Comparison of ENCODE assay signal across 9 mouse cellular contexts in genomic region chr3:156999177-156999808, GRCm38 (mm10).
DNase-seq lines count a peak whose midpoint lies in the region; ATAC-seq and TF ChIP-seq lines count a peak whose summit lies in the region.
"Had no signal": no experiment of that assay in that cellular context is flagged by ENCODE, and none has a peak within 500 bp of the region (broad histone marks: within the 10 kb centered on the region; RNA-seq: fewer than 3 reads in every experiment).

No protein-coding gene starts in this region.

- no peak for TF ChIP-seq CTCF in forebrain, postnatal 0 days (IDR thresholded peaks at IDR 0.05; ENCODE audit: low read depth)

- peak; percentile 35 to 60 for DNase-seq in layer of hippocampus, adult 18-20 months (ENCODE audit: low spot score in 2 of 2)
- no peak for DNase-seq in layer of hippocampus, postnatal 14 days (ENCODE audit: low spot score in 2 of 2)
- peak; percentile 21 for DNase-seq in forebrain, postnatal 0 days
- DNase-seq in left cerebral cortex, adult 18-20 months (ENCODE audit: low spot score in 2 of 2), result peak; percentile 55 to 57
- peak; percentile 14 for DNase-seq in right cerebral cortex, postnatal 4 days
- no peak for DNase-seq in cerebellum, adult 9-10 months

- no peaks in the 10 kb centered on the region for H3K9me3 ChIP-seq in forebrain, postnatal 0 days (ENCODE audit: low read length)
- H3K9me3 ChIP-seq: embryonic facial prominence, embryonic 15.5 days; neural tube, embryonic 12.5 days had no signal

- 67% methylated on average over 5 of the region's 5 CpGs for WGBS in forebrain, postnatal 0 days

- no peaks in the 10 kb centered on the region for H3K27me3 ChIP-seq in forebrain, postnatal 0 days (ENCODE audit: insufficient read depth, low read length)
- H3K27me3 ChIP-seq: embryonic facial prominence, embryonic 15.5 days; neural tube, embryonic 12.5 days had no signal

- no peak overlapping the region for H3K4me3 ChIP-seq in forebrain, postnatal 0 days (ENCODE audit: low read depth, low read length)
- H3K4me3 ChIP-seq: embryonic facial prominence, embryonic 15.5 days; neural tube, embryonic 12.5 days had no signal

- no peak overlapping the region for H3K9ac ChIP-seq in forebrain, postnatal 0 days
- H3K9ac ChIP-seq: embryonic facial prominence, embryonic 15.5 days; neural tube, embryonic 12.5 days had no signal

- no peak for ATAC-seq in forebrain, postnatal 0 days
- ATAC-seq in monocyte, adult 5-6 weeks (replicated peaks; ENCODE audit: insufficient number of reproducible peaks, low FRiP score, low TSS enrichment, poor library complexity, severe bottlenecking), result no peak

- H3K4me2 ChIP-seq in forebrain, postnatal 0 days (ENCODE audit: low read depth), result no peak overlapping the region
- H3K4me2 ChIP-seq: embryonic facial prominence, embryonic 15.5 days; neural tube, embryonic 12.5 days had no signal

- H3K27ac ChIP-seq in forebrain, postnatal 0 days (ENCODE audit: low read depth, low read length), result no peak overlapping the region
- H3K27ac ChIP-seq: embryonic facial prominence, embryonic 15.5 days; neural tube, embryonic 12.5 days had no signal

- no peaks in the 10 kb centered on the region for H3K36me3 ChIP-seq in forebrain, postnatal 0 days (ENCODE audit: insufficient read depth)
- H3K36me3 ChIP-seq: embryonic facial prominence, embryonic 15.5 days; neural tube, embryonic 12.5 days had no signal

- H3K4me1 ChIP-seq in forebrain, postnatal 0 days (ENCODE audit: insufficient read depth), result no peaks in the 10 kb centered on the region
- H3K4me1 ChIP-seq: embryonic facial prominence, embryonic 15.5 days; neural tube, embryonic 12.5 days had no signal

Comparison
In these comparisons a context has a peak if more than half of its experiments do, and no peak if none do; other contexts are left out.
1. DNase-seq: peak in layer of hippocampus, adult 18-20 months (2 of 2), forebrain, postnatal 0 days (single experiment), left cerebral cortex, adult 18-20 months (2 of 2) and right cerebral cortex, postnatal 4 days (single experiment); none in layer of hippocampus, postnatal 14 days (0 of 2) and cerebellum, adult 9-10 months (single experiment).